Mouse (Mus musculus) natural killer cell, adult 2 months (primary cell): ENCODE data around the gene Itpripl2.

ENCODE experiments used
- DNase-seq, 2 experiments: peaks; one replicate each; pipeline ENCODE4 v3.0.0; 2022; ENCODE audit warnings: low spot score in 2 of 2

The Itpripl2 gene

DNA sequence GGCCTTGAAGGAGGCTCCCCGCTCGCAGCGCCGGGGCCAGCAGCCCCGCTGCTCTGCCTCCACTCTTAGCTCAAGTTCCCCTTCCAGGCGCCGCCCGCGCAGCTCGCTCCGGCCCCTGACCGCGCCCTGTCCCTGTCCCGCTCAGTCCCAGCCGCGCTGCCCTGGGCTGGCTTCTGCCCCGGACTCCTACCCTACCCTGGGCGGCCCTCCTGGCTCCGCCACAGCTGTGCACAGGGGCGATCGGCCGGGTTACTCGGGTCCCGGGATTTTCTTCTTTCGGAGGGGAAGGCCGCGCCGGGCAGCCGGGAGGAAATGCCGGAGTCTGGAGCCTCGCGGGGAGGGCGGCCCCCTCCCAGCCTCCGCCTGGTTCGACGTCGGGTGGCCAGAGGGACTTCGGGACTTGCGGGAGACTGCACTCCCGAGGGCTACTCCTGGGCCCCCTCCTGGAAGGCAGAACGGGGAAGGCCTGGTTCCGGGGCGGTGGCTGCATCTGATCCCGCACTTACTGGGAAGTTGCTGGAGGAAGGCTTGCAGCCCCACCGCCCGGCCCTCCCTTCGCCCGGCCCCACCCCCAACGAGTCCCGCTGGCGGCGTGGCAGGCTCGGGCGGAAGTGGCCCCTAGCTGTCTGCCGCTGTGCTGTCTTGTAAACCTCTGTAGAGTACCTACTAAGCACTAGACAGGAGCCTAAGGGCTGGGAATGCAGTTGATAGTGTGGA lies at the start of gene Itpripl2:
Gene Itpripl2, minus strand, starts transcription at position 545 of the 717 bp plus-strand sequence.
- peak; percentile 37 to 54 for DNase-seq

DNA sequence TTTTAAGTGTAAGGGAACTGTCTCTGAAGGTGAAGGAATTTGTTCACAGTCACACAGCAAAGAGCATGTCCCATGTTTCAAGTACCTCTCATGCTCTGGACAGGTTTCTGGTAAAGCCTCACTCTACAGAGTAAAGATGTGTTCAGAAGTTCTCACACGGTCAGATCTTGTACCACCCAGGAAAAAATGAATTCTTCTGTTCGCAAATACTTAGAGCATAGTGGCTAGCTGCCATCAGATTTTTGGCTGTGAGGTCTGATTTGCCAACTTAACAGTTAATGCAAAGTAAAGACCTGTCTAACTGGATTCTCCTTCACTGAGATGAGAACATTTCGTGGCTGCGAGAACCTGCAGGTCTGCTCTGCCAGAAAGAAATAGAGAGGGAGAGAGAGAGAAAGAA lies 43.3 kb upstream of the Itpripl2 start:
- no peak for DNase-seq

DNA sequence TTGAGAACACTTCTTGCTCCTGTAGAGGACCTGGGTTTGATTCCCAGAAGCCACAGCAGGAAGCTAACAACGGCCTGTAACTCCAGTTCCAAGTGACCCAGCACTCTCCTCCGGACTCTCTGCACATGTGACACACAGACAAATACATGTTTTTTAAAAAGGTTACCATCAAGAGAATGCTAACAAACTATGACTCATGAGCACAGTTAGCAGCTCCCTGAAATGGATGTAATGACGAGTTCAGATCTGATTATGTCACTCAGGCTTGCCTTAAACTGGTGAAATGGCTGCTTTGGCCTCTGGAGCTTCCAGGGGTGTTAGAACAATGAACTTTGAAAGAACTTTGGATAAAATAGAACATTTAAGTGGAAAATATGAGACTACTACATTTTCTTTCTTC lies 42.6 kb upstream of the Itpripl2 start:
- DNase-seq: no peak

DNA sequence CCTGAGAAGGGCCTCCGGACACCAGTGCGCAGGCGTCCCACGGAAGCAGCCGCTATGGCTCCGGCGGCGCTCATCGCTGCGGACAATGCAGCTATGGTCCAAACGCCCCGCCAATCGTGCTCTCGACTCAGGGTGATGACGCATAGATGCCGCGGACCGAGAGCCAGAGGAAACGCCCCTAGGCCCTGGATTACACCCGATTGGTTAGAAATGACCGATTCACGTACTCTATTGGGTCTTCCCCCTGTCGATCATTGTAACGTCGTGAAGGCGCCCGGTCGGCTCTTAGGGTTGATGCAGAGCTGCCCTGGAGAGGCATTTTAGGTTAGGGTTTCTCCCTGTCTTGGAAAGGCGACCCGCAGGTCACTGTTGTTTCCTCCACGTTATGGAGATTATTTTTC lies 41.4 kb upstream of the Itpripl2 start, which contains the start of gene Coq7:
Gene Coq7, minus strand, starts transcription at position 179 of the 401 bp plus-strand sequence.
- peak; percentile 95 to 96 for DNase-seq

DNA sequence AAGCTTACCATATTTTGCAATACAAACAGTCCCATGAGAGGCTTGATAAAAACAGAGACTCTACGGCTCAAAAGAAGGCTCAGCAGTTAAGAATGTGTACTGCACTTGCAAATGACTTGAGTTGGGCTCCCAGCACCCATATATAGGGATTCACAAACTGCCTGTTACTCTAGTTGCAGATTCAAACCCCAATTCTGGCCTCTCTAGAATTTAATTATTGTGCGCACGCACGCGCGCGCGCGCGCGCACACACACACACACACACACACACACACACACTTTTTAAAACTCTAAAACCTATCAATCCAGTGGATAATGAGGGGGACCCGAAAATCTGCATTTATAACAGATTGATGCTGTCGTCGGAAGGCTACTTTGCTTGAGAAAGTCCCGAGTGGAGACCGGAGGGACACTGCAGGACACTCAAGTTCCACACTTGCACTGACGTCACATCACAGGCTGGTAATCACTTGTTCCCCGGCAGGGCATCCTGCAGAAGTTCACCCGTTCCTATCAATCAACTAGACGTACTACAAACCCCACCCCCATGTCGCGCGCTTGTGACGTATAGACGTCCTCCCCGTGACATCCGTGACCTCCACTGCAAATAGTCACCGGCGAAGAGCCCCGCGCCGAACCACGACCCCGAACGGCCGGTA lies 40.9 kb upstream of the Itpripl2 start:
- DNase-seq: peak; percentile 97 to 98

DNA sequence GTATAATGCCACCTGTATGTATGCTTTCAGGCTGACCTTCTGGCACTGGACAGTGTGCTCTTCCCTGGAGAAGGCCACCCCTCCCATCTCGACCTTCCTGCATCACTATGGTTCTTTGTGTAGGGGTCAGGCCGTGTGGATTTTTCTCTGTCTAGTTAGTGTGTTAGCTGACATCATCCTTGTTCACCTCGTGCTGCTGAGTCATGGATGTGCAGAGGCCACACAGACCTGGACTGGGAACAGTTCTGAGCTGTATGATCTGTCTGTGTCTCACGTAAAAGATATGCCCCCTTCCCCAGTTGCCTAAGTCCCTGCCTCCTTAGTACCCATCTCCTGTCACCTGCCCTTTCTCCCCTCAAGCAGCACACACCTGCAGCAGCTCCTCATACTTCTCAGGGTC lies 35.2 kb upstream of the Itpripl2 start:
- no peak for DNase-seq

DNA sequence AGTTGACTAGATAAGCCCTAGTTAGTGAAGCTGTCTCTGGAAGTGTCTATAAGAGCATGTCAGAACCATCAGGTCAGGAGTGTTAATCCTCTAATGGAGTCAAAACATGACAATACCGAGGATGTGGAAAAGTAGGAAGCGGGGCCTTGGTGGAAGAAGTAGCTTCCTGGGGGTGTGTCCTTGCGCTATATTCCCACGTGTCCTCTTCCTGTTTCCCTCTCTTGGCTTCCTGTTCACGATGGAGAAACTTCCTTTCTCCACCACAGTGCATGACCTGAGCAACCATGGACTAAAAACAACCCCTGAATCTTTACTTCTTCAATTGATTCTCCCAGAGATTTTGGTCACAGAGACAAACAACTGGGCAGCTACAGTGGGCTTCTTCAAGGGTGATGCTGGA lies 30.3 kb upstream of the Itpripl2 start:
- no peak for DNase-seq

DNA sequence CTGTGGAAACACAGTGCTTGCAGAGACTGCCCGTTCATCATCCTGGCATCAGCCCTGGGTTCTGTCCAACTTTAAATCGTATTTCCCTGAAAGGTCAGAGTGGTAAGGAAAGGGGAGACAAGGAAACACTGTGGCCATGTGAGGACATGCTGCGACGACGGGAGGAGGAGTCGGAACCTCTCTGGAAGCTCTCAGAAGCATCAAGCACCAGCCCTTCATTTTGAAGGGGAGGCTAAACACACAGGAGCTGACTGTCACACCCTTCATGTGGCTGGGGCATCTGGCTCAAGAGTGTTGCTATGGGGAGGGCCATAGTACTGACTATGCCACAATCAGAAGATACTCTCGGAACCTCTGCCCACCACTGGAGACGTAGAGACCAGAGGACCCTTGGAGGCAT lies 27.9 kb upstream of the Itpripl2 start:
- no peak for DNase-seq

DNA sequence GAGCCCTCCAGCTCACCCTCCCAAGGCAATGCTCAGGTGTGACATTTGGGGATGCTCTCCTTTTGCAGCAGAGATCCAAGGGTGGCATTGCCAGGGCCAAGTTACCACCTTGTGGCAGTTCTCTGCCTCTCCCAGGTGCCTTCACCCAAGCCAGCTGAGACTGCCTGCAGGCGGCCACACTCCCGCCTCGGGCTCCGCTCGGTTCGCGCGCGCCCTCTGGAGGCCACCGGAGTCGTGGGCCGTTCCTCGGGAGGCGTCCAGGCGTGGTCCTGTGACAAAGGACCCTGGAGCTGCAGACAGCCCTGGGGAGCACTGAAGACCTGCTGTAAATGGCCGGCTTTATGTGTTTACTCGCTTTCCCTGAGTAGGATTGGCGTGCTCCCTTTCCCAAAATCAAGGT lies 26.9 kb upstream of the Itpripl2 start:
- peak; percentile 50 to 69 for DNase-seq

DNA sequence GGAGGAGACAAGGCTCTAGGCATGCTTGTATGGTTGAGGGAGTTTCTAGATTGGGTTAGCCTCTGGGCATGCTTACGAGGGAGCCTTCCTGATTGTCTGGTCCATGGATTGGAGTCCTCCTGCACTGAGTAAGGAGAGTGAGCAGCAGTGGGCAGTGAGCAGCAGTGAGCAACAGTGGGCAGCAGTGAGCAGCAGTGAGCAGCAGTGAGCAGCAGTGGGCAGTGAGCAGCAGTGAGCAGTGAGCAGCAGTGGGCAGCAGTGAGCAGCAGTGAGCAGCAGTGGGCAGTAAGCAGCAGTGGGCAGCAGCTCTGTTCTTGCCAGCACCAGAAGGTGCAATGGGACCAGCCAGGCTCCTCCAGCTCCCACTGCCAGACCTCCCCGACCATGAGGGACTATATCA lies 26.0 kb upstream of the Itpripl2 start:
- DNase-seq: no peak

DNA sequence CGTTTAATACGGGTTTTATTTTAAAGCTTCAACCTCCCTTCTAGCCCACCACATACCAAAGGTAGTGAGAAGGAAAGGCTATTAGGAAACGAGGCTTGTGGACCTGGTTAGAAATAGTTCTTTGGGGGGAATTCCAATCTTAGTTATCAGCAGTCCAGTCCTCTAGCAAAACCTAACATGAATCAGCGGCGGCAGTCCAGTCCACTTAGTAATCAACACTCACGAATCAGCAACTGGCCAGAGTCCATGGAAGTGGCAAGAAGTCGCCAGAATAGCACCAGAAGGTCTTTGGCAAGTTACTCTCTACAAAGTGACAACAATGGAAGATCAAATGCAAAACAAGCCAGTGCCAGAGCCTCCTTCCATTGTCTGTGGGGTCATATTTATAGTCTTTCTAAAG lies 16.8 kb upstream of the Itpripl2 start:
- no peak for DNase-seq

DNA sequence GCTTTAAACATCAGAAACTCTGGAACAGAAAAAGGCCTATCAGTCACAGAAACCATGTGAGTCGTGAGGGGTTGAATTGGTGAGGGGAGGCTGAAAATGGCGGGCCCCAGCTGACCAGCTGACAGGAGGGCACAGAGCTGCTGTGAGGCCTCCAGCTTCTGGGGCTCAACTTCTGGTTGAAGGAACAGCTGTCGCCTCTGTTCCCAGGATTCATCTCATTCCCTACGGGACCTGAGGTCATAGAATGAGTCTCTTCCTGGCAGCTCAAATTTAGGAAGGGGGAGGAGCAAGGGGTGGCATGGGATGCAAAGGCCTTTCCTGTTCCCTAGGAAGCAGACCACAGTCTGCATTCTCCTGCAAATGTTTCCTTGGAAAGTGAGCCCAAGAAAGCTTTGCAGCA lies 12.1 kb upstream of the Itpripl2 start:
- DNase-seq: no peak

DNA sequence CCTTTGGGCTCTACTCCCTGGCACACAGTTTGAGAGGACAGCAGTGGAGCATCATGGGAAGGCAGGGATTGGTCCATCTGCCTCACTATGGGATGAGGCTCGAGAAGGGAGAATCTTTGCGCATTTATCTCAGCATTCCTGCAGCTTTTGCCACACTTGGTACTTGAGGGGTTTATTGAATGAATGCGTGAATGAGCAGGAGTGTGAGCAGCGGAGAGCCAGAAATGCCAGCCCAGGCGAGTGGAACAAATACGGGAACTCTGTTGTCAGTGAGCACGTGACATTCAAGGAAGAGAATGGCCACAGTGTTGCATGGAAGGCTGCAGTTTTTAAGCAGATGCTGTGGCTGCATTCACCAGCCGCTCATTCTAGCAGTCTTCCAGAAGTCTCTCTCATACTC lies 10.6 kb upstream of the Itpripl2 start:
- no peak for DNase-seq

DNA sequence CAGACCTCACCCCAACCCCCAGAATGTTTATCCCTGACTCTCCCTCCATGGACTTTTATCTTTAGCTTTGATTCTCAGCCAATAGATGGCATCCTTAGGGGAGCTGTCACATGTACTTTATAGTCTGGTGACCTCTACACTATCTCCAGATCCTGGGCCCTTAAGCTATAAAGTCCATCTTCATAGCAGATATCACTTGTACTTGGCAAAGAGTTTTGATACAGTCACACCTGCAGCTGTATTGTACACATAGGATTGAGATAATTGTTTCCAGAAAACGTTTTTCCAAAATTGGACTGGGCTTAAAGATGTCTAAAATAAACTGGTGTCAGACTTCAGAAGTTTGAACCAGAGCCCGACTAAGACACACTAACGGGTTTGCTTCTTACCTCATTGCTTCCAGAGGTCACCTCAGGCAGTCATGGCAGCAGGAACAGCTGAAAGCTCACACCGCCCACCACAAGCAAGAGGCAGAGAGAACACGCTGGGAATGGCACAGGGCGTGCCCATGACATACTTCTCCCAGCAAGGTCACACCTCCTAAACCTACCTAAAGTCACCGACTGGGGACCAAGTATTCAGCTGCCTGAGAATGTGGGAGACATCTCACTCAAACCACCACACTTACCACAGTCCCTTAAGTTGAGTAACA lies 8.1 kb upstream of the Itpripl2 start:
- DNase-seq: no peak

DNA sequence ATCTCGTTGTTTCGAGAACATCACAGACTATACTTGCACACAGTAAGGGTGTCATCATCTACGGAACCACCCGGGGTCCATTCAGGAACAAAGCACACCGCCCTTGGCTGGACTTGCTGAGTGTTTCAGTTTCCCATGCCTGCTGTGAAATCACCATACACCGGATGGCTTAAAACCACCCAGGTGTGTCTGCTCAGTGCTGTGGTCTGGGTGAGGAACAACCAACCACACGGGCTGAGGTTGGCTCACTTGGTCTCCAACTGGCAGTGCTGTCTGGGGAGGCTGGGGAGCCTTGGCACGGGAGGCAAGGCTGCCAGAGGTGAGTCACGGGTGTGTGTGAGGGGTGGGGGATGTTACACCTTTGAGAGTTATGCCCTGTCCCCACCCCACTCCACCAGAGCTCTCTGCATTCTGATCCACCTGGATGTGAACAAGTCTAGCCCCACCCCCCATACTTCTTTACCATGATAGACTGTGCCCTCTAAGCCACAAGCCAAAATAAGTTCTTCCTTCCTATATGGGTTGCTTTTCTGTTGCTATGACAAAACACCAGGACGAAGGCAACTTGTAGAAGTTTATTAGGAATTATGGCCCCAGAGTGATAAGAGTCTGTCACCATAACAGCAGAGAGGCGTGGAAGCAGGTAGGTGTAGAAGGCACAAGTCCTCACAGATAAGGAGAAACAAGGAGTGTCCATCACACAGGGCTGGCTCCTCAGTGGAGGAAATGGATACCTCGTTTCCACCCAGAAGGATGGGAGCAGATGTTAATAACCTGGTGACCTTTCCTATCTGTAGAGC lies 7.4 kb upstream of the Itpripl2 start:
- no peak for DNase-seq

DNA sequence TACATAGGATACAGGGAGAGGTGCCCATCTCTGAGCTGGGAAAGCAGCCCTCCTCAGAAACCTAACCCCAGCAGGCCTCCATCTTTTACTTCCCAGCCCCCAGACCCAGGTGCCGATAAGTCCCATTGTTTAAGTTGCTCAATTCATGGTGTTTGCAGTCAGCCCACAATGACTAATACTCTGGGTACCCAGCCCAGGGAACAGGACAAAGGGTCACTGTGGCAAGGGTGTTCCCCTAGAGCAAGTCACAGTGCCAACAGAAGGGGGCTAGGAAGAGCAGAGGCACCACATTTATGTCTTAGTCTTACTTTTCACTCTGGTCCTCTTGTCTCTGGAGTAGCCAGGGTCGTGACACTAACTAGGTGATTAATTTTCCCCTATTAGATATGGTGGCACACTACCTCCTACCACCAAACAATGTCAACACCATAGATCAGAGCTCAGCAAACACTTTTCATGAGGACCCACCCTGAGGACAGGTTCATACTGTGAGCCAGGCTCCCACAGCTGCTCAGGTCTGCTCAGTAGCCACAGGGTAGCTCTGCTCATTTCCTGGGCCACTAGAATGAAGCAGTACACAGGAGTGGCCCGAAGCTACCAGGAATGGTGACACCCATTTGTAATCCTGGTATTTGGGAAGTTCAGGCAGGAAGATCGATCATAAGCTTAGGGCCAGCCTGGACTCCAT lies 3.3 kb upstream of the Itpripl2 start:
- DNase-seq: no peak

DNA sequence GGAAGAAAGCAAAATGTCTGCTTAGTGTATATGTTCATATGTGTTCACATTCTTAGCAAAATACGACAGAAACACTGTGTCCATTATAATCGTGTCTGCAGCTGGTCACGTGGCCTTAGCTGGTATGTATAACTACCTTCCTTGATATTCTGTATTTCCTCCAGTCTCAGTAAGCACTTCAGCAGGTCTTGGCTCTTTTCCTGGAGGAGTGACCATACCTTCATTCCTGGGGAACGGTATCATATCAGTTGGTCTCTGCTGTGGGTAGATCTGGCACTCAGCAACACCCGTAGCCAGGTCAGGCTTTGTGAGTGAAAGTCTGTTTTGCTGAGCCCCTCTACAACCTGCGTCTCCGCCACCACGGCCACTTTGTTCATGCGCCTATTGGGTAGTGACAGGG lies 2.1 kb upstream of the Itpripl2 start:
- DNase-seq: no peak

DNA sequence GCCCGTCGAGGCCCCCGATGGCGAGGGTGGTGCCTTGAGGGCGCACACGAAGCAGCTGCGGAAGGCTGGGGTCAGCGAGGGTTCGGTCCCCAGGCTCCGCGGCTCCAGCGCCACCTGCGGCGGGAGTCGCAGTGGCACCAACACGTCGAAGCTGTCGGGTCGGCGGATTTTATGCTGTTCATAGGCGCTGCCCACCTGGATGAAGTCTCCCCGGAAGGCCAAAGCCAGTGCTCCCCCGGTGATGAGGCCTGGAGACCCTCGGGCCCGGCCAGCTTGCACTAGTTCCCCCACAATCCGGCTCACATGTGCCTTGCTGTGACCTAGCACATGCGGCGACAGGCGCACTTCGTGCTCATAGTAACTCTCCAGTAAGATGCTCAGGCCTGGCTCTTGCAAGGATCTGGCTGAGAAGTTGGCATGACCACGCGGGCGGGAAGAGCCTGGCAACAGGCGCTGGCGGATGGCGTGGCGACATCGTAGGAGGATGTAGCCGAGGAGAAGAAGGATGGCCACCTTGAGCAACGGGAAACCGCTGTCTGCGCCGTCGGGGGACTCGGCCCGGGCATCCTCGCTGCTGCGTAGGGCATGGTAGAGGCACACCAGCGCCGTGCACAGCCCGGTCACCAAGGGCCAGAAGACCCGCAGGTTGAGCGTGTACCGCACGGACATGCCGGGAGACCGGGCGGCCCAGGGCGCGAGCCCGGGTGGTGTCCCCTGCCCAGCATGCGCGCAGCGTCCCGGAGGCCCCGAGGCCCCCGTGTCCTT lies 927 bp downstream of the Itpripl2 start:
- peak in 1 of 2 experiments; percentile 2 for DNase-seq

DNA sequence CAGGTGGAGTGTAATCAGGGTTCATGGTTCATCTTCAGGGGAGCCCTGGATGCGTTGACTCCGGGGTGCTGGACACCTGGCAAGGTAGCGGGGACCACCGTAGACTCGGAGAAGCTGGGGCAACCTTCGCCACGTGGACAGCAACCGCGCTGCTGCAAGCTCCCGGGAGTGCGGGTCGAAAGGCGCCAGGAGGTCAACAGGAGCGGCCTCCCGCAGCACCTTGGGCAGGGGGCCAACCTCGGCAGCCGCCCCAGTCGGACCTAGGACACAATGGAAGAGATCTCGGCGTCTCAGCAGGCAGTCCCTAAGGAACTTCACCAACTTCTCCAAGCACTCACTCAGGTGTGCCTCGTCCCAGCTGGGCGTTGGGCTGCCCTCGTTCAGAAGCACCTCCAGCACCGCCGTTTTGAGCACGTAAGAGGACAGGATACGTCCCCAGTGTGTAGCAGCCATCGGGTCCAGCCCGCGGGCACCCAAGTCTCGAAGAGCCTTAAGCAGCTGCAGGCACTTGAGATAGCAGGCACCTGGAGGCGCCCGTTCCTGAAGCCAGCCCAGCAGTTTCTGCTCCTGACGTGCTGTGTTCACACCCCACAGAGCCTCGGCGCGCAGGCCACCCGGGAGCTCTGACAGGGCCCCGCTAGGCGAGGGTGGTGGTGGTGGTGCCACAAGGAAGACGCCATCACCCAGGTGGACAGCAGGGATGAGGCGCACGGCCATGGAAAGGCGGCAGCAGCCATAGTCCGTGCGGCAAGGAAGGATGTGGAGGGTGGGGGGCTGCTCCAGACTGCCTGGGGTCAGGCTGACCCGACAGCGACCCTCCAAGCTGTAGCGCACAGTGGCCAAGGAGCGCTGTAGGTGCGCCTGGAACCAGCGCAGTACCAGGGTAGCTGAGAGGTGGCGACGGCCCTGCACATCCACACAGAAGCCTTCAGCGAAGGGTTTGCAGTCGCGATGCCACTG lies 1.8 kb downstream of the Itpripl2 start:
- no peak for DNase-seq
